Comparison of ENCODE assay signal across 19 mouse cellular contexts in genomic region chrX:6517217-6517616, GRCm38 (mm10).
"Had no signal": no experiment of that assay in that cellular context is flagged by ENCODE, and none has a peak within 500 bp of the region (broad histone marks: within the 10 kb centered on the region; RNA-seq: fewer than 3 reads in every experiment).

No protein-coding gene starts in this region.

- H3K27me3 ChIP-seq: midbrain, embryonic 12.5 days; neural tube, embryonic 13.5 days; neural tube, embryonic 15.5 days; stomach, embryonic 15.5 days had no signal

- H3K9me3 ChIP-seq: midbrain, embryonic 10.5 days; midbrain, embryonic 12.5 days; neural tube, embryonic 13.5 days; neural tube, embryonic 15.5 days; stomach, embryonic 15.5 days had no signal

- H3K4me3 ChIP-seq: midbrain, embryonic 10.5 days; midbrain, embryonic 12.5 days; myocyte; neural tube, embryonic 13.5 days; neural tube, embryonic 15.5 days; stomach, embryonic 15.5 days had no signal

- ATAC-seq: midbrain, embryonic 16.5 days had no signal

- H3K9ac ChIP-seq: lung, embryonic 14.5 days; midbrain, embryonic 12.5 days; neural tube, embryonic 13.5 days; neural tube, embryonic 15.5 days; stomach, embryonic 15.5 days had no signal

- H3K4me1 ChIP-seq: midbrain, embryonic 10.5 days; midbrain, embryonic 12.5 days; neural tube, embryonic 13.5 days; neural tube, embryonic 15.5 days; stomach, embryonic 15.5 days had no signal

- H3K36me3 ChIP-seq: midbrain, embryonic 10.5 days; midbrain, embryonic 12.5 days; neural tube, embryonic 13.5 days; neural tube, embryonic 15.5 days; stomach, embryonic 15.5 days had no signal

- H3K4me2 ChIP-seq: lung, embryonic 14.5 days; midbrain, embryonic 12.5 days; neural tube, embryonic 13.5 days; neural tube, embryonic 15.5 days; stomach, embryonic 15.5 days had no signal

- H3K27ac ChIP-seq: midbrain, embryonic 10.5 days; midbrain, embryonic 12.5 days; neural tube, embryonic 13.5 days; neural tube, embryonic 15.5 days; stomach, embryonic 15.5 days; stomach, postnatal 0 days had no signal

- DNase-seq: lung, adult 18-20 months; lung, embryonic 14.5 days; lung, postnatal 10 days; lung, postnatal 4 days; midbrain, embryonic 14.5 days; retina, postnatal 1 day; right cerebral cortex, adult 18-20 months; right cerebral cortex, postnatal 14 days; thymus, adult 2 months; thymus, postnatal 25 days; thymus, postnatal 4 days had no signal
